Mouse (Mus musculus) stomach, postnatal 0 days (tissue): ENCODE results near the gene Emilin3. TPM values are rescaled to one million over a fixed set of nuclear protein-coding genes. Genes with fewer than 3 reads are reported as not detected.

Experiments used
- ATAC-seq: fragments of 200-750 bp; cut with Nextera tagmentation; 2 replicates; pipeline ENCODE4 v1.8.0; 2017; ENCODE audit not compliant: low FRiP score, low TSS enrichment
- DNase-seq: peaks from one replicate; pipeline ENCODE4 v3.0.0-alpha.2; 2016; ENCODE audit warnings: low spot score
- H3K27ac ChIP-seq: fragments of 300-500 bp; sonication (generic); replicated peaks from 2 replicates; pipeline ENCODE4 v1.5.1; 2014; ENCODE audit warnings: mild to moderate bottlenecking, control low read depth
- H3K27me3 ChIP-seq: fragments of 300-500 bp; sonication (generic); 2 replicates; pipeline ENCODE4 v1.6.1; 2014; ENCODE audit warnings: low read length; ENCODE audit not compliant: control insufficient read depth, insufficient read depth
- H3K36me3 ChIP-seq: fragments of 300-500 bp; sonication (generic); 2 replicates; pipeline ENCODE4 v1.6.1; 2014; ENCODE audit warnings: low read length, mixed read lengths; ENCODE audit not compliant: control insufficient read depth, insufficient read depth
- H3K4me1 ChIP-seq: fragments of 300-500 bp; sonication (generic); replicated peaks from 2 replicates; pipeline ENCODE4 v1.6.1; 2014; ENCODE audit warnings: antibody characterized with exemption; ENCODE audit not compliant: control insufficient read depth, insufficient read depth
- H3K4me2 ChIP-seq: fragments of 300-500 bp; sonication (generic); replicated peaks from 2 replicates; pipeline ENCODE4 v1.6.1; 2014; ENCODE audit warnings: low read depth, mild to moderate bottlenecking, control low read depth, moderate library complexity
- H3K4me3 ChIP-seq: fragments of 300-500 bp; sonication (generic); 2 replicates; pipeline ENCODE4 v1.5.1; 2014; ENCODE audit warnings: low read depth, low read length, control low read depth
- H3K9ac ChIP-seq: fragments of 300-500 bp; sonication (generic); 2 replicates; pipeline ENCODE4 v1.6.1; 2014; ENCODE audit warnings: mild to moderate bottlenecking, low read length, control low read depth, mixed read lengths
- H3K9me3 ChIP-seq: fragments of 300-500 bp; sonication (generic); 2 replicates; pipeline ENCODE4 v1.6.1; 2016; ENCODE audit warnings: low read length; ENCODE audit not compliant: control insufficient read depth
- CTCF ChIP-seq: IDR thresholded peaks from 2 replicates; pipeline ENCODE4 v1.5.1; 2016; ENCODE audit warnings: antibody characterized with exemption, low read depth, mild to moderate bottlenecking, moderate library complexity
- EP300 ChIP-seq: optimal IDR thresholded peaks from 2 replicates; pipeline ENCODE3; 2016; ENCODE audit warnings: antibody characterized with exemption
- WGBS: fragments of 180-500 bp; shearing (Covaris S2); extraction: QIAGEN DNeasy Blood & Tissue Kit; methylation state at CpG from one replicate; pipeline ENCODE4 v1.1.7; 2014; 5-methylcytosine and 5-hydroxymethylcytosine counted together
- polyA plus RNA-seq: library from polyadenylated mRNA; unstranded; fragments of >200 nt; fragmentation: Nextera tagmentation; extraction: Ambion mirVana; gene quantifications from 2 replicates; pipeline ENCODE4 v1.2.1, GENCODE M21; 2015

Gene Emilin3
- polyA plus RNA-seq, 1 experiment from 2014 or later, result 7.2 TPM

- no peak overlapping the region for H3K4me3 ChIP-seq
- DNase-seq, result no peak
- H3K36me3 ChIP-seq, result peaks cover 32% of the 10 kb centered on the region
- no peak overlapping the region for H3K27ac ChIP-seq
- ATAC-seq, result no peak
- 75% methylated on average over 7 of the region's 7 CpGs for WGBS
- no peaks in the 10 kb centered on the region for H3K4me1 ChIP-seq
- peak; percentile 57 for TF ChIP-seq CTCF
- no peak for TF ChIP-seq EP300
- H3K9ac ChIP-seq, result no peak overlapping the region
- no peaks in the 10 kb centered on the region for H3K27me3 ChIP-seq
- H3K9me3 ChIP-seq, result no peaks in the 10 kb centered on the region
- no peak overlapping the region for H3K4me2 ChIP-seq
These were observed 43.2 kb upstream of the Emilin3 start for GRCm38 (mm10) chr2:160955331-160955730.

GRCm38 (mm10) chr2:160954541-160954940 is 42.4 kb upstream of the Emilin3 start:
- DNase-seq (no peak), ATAC-seq (no peak)
- Histone ChIP-seq H3K4me3 (no peak overlapping the region), H3K4me2 (no peak overlapping the region), H3K9ac (no peak overlapping the region), H3K27me3 (no peaks in the 10 kb centered on the region), H3K36me3 (peaks cover 28% of the 10 kb centered on the region), H3K27ac (no peak overlapping the region), H3K4me1 (no peaks in the 10 kb centered on the region), H3K9me3 (no peaks in the 10 kb centered on the region)
- no peak for TF ChIP-seq EP300
- TF ChIP-seq CTCF, result no peak
- 83% methylated on average over 3 of the region's 3 CpGs for WGBS

GRCm38 (mm10) chr2:160953131-160953873 is 41.2 kb upstream of the Emilin3 start:
- H3K36me3 ChIP-seq, result peaks cover 28% of the 10 kb centered on the region
- ATAC-seq (peak; percentile 32; the same call in 1 of the 2 replicates), DNase-seq (no peak)
- no peak overlapping the region for H3K9ac ChIP-seq
- H3K9me3 ChIP-seq, result no peaks in the 10 kb centered on the region
- H3K4me3 ChIP-seq, result no peak overlapping the region
- H3K27me3 ChIP-seq, result no peaks in the 10 kb centered on the region
- no peak overlapping the region for H3K27ac ChIP-seq
- 77% methylated on average over 7 of the region's 7 CpGs for WGBS
- no peak overlapping the region for H3K4me2 ChIP-seq
- TF ChIP-seq EP300 (no peak), CTCF (no peak)
- no peaks in the 10 kb centered on the region for H3K4me1 ChIP-seq

DNA sequence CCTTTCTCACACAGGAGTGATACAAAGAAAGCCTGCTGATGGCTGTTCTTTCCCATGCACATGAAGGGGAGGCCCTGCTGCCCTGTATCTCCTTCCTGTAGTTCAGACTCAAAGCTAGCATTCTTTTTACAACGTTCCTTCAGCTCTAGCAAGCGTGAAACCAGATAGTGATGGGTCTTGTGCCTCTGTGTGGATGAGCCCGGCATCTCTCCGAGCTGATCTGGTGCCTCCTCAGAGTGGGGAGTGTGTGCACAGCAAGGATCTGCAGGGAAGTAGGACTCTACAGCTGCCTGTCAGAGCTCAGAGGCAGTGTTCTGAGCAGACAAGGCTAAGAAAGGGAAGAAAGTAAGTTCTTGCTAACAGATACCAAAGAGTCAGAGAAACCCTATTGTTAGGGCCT is 39.5 kb upstream of the Emilin3 start:
- Histone ChIP-seq H3K4me3 (no peak overlapping the region), H3K9ac (no peak overlapping the region), H3K36me3 (peaks cover 24% of the 10 kb centered on the region), H3K9me3 (no peaks in the 10 kb centered on the region), H3K27me3 (no peaks in the 10 kb centered on the region), H3K27ac (no peak overlapping the region), H3K4me1 (no peaks in the 10 kb centered on the region), H3K4me2 (no peak overlapping the region)
- TF ChIP-seq CTCF (no peak), EP300 (no peak)
- ATAC-seq (no peak), DNase-seq (no peak)
- 81% methylated on average over 4 of the region's 4 CpGs for WGBS

GRCm38 (mm10) chr2:160942443-160942842 is 30.3 kb upstream of the Emilin3 start:
- 62% methylated on average over 3 of the region's 3 CpGs for WGBS
- H3K4me2 ChIP-seq, result no peak overlapping the region
- ATAC-seq (peak; percentile 25; the same call in 1 of the 2 replicates), DNase-seq (no peak)
- H3K4me3 ChIP-seq, result no peak overlapping the region
- no peaks in the 10 kb centered on the region for H3K36me3 ChIP-seq
- no peaks in the 10 kb centered on the region for H3K9me3 ChIP-seq
- no peak overlapping the region for H3K9ac ChIP-seq
- no peak overlapping the region for H3K27ac ChIP-seq
- H3K27me3 ChIP-seq, result no peaks in the 10 kb centered on the region
- TF ChIP-seq EP300 (no peak), CTCF (peak; percentile 70)
- no peaks in the 10 kb centered on the region for H3K4me1 ChIP-seq

DNA sequence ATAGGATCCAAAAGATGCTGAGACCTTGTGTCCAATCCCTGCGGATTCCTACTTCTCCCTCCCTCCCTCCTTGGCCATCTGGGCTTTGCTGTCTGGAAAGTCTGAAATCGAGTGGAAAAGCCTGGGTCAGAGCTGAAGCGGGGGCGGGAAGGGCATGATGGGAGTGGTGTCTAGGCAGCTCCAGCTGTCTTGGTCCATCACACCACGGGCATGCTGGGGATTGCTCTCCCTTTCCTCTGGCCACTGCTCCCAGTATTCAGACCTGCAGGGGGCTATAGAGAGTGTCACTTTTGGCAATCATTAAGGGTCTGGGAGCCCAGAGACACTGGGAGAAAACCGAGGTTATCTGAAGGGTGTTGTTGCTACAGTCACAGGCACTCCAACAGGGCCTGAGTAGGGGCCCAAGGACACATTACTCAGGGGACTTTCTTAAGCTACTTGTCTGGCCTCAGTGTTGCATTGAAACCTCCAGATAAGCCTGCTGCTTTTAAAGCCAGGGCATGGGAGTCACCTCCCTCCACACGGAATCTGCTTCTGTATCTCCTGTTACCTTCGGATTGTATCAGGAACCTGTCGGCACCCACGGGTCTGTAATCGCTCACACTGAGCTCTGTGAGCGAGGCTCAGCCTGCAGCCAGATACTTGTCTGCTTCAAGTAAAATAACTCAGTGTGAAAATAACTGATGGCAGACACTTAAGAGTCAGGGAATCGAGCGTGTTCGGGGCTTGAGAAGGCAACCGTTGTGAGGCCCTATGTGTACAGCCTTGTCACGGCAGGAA is 29.0 kb upstream of the Emilin3 start:
- DNase-seq, result no peak
- WGBS, result 60% methylated on average over 17 of the region's 17 CpGs

More for the DNA sequence above, 29.0 kb upstream of the Emilin3 start:
- no peak overlapping the region for H3K4me3 ChIP-seq
- no peaks in the 10 kb centered on the region for H3K36me3 ChIP-seq
- H3K27ac ChIP-seq, result no peak overlapping the region
- no peaks in the 10 kb centered on the region for H3K27me3 ChIP-seq
- TF ChIP-seq CTCF (peak; percentile 26; the same call in 1 of the 2 replicates), EP300 (no peak)
- no peaks in the 10 kb centered on the region for H3K4me1 ChIP-seq
- ATAC-seq, result no peak
- H3K9me3 ChIP-seq, result no peaks in the 10 kb centered on the region
- H3K9ac ChIP-seq, result no peak overlapping the region
- H3K4me2 ChIP-seq, result no peak overlapping the region
